Mouse (Mus musculus) E14TG2a.4 (cell line): ENCODE measurements around the gene Higd1c.
"Not testable (repeated sequence)": the region's sequence is repeated elsewhere in the genome, so short reads cannot be mapped to it uniquely, and the experiment has no call there.

Experiments used
- CTCF ChIP-seq: conservative IDR thresholded peaks from 2 replicates; pipeline ENCODE4 v1.5.1; 2014; ENCODE audit warnings: low read length
- NANOG ChIP-seq: IDR thresholded peaks from 2 replicates; pipeline ENCODE4 v1.6.1; 2014; ENCODE audit warnings: borderline replicate concordance, low read length, mixed read lengths

DNA sequence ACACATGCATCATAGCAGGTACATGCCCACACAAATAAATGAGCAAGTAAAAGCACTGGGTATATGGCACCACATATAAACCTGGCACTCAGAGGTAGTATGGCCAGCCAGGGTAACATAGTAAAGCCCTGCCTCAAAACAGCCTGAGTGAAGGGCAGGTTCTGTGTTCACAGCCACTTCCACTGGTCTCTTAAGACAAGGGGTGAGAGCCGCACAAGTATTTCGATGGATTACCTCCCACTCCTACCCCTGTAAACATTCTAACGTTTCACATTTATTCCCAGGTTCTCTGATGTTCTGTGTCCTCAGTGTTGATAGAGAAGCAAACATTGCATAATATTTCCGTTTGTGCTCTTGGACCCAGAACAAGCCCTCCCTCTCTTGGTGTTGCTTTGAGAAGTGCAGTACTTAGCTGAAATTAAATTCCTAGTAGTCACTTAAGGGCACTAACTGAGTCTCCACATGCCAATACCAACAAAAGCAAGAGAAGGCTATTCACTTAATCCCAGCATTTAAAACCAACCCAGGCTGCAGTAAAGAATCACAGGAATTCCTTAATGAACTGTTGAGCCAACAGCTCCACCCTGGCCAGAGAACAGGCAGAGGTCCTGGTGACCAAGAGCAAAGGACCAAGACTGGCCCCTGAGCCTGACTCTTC is 46.2 kb upstream of the Higd1c start:
- TF ChIP-seq CTCF, NANOG: not testable (repeated sequence)
